Mouse (Mus musculus) cerebellum, adult 9-11 months (tissue): ENCODE measurements around the gene Anxa4.

ENCODE experiments used
- DNase-seq: peaks from one replicate; pipeline ENCODE4 v3.0.0; 2022

The Anxa4 gene

GRCm38 (mm10) chr6:86749817-86750216, 43.6 kb downstream of the Anxa4 start:
- no peak for DNase-seq

DNA sequence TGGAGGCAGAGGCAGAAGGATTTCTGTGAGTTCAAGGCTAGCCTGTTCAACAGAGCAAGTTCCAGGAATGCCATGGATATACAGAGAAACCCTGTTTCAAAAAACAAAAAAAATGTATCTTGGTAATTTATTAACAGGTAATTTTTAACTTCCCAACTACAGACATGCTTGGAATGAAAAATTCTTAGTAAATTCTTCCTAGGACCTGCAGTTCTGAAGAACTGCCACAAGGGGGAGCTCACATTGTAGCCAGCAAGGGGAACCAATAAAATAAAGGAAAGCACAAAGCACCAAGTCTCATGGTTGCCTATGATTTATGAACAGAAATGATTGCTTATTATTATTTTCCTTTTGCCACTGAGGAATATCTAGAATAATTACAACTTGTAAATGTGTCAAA, 46.2 kb downstream of the Anxa4 start:
- peak; percentile 37 for DNase-seq

GRCm38 (mm10) chr6:86740652-86741051, 52.7 kb downstream of the Anxa4 start:
- no peak for DNase-seq

GRCm38 (mm10) chr6:86736830-86737229, 56.6 kb downstream of the Anxa4 start:
- DNase-seq, result no peak

- no peak for DNase-seq
These were observed 57.1 kb downstream of the Anxa4 start for GRCm38 (mm10) chr6:86736313-86736712.

- DNase-seq, result peak; percentile 95
These were observed 60.1 kb downstream of the Anxa4 start, which contains the start of gene Gmcl1 for GRCm38 (mm10) chr6:86733183-86733876. Gene Gmcl1, minus strand, starts transcription at chr6:86733383.

GRCm38 (mm10) chr6:86732276-86733173, 60.9 kb downstream of the Anxa4 start:
- DNase-seq, result peak; percentile 80

DNA sequence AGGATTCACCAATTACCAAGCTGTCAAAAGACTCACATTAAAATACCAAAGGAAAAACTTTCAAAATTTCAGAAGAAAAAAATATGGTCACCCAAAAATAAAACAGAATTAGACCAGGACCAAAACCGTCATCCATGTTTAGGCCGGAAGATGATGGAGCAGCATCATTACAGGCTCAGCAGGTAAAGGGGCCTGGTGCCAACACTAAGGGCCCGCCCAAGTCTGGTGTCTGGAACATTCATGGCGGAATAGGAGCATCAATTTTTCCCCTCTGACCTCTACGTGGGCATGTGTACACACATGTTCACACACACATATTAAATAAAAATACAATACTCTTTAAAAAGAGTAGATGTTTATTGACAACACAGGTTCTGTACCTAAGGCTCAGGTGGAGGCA, 64.7 kb downstream of the Anxa4 start:
- DNase-seq, result no peak

DNA sequence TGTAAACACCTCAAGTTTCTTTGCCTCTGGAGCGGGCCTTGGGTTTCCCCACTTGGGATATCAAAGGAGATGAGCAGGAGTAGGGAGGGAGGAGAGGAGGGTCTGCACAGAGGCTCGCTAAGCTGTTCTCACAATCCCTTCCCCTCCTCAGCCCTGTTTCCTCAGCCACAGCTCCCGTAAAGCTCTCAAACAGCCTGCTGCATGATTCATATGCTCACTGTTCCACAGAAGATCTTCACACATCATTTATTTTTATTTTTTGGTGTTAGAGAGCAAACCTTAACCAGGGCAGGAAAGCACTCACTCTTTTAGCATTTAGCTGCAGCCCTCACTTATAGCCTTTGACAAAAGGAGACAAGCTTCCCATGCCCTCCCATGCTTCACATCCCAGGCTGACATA, 71.4 kb downstream of the Anxa4 start:
- DNase-seq, result no peak

- no peak for DNase-seq
These were observed 85.2 kb downstream of the Anxa4 start for GRCm38 (mm10) chr6:86708072-86708774.

GRCm38 (mm10) chr6:86702577-86702976, 90.8 kb downstream of the Anxa4 start:
- no peak for DNase-seq

DNA sequence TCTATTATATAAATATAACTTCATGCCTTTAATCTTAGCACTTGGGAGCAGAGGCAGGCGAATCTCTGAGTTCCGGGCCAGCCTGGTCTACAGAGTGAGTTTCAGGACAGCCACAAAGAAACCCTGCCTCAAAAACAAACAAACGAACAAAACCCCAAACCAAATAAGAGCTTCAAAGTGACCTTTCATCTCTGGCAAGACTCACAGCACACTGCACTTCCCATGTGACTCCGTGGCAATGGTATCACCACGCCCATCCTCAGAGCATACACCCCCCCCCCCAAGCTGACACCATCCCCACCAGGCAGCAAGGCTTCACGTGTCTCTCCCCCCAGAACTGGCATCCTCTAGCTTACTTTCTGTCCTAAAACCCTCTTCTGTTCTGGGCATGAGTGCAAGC, 95.5 kb downstream of the Anxa4 start:
- DNase-seq, result no peak

DNA sequence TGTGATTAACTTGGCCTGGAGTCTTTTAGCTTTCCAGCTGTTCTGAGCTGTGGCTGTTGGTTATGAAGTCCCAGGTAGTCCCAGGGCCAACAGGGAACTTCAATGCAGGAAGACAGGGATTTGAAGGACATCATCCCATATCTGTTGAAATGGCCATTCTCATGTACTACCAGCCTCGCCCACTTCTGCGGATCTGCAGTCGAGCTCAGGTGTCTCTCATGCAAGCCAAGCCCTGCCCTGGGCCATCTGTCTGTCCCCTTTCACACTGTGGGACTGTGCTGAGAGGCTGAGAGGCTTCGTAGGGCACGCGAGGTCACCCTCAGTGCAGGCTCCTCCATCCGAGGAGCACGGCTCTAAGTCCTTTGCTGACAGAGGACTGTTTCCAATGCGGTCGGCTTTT, 97.2 kb downstream of the Anxa4 start:
- peak; percentile 67 for DNase-seq

- peak; percentile 44 for DNase-seq
These were observed 98.9 kb downstream of the Anxa4 start for GRCm38 (mm10) chr6:86694465-86694864.

DNA sequence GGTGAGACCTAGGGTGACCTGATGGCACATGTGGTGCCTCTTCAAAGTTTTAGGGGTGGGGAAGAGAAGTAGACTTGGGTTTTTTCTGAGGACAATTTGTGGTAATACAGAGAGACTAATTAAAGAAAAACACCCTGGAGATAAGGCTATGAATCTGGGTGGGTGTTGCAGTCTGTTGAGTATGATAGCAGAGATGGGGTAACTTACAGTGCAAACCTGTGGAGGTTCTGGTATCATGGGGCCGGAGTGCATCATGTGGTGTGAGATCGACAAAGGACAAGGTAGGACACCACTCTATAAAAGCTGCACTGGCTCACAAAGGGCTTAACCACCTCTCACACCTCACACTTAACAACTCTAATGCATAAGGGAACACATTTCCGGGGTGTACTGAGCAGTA, 103.7 kb downstream of the Anxa4 start:
- DNase-seq, result no peak

GRCm38 (mm10) chr6:86686971-86687370, 106.4 kb downstream of the Anxa4 start:
- DNase-seq, result no peak
